Mouse (Mus musculus) neural tube, embryonic 10.5 days (tissue): ENCODE results near the gene Ndufs2.
"Not testable (repeated sequence)": the region's sequence is repeated elsewhere in the genome, so short reads cannot be mapped to it uniquely, and the experiment has no call there.

Experiments
- DNase-seq: peaks from one replicate; pipeline ENCODE4 v3.0.0-alpha.2; 2017; ENCODE audit warnings: low spot score; ENCODE audit errors: extremely low spot score

Gene Ndufs2

GRCm38 (mm10) chr1:171256095-171256818 lies 5.1 kb upstream of the Ndufs2 start:
- no peak for DNase-seq

- no peak for DNase-seq
Observed at GRCm38 (mm10) chr1:171252415-171252814, 1.2 kb upstream of the Ndufs2 start.

GRCm38 (mm10) chr1:171251594-171252324 lies 571 bp upstream of the Ndufs2 start:
- peak; percentile 65 for DNase-seq

- DNase-seq: peak; percentile 54
Observed at GRCm38 (mm10) chr1:171249913-171250600, 1.1 kb downstream of the Ndufs2 start, which contains the start of gene Adamts4. TSS of gene Adamts4 (plus strand) at chr1:171250421.

- DNase-seq: no peak
Observed at GRCm38 (mm10) chr1:171248386-171249226, 2.6 kb downstream of the Ndufs2 start.

GRCm38 (mm10) chr1:171247916-171248315 lies 3.3 kb downstream of the Ndufs2 start:
- DNase-seq: no peak

- DNase-seq: no peak
Observed at GRCm38 (mm10) chr1:171247453-171247841, 3.7 kb downstream of the Ndufs2 start.

GRCm38 (mm10) chr1:171246709-171247452 lies 4.3 kb downstream of the Ndufs2 start:
- peak; percentile 98 for DNase-seq

- no peak for DNase-seq
Observed at GRCm38 (mm10) chr1:171245353-171245752, 5.8 kb downstream of the Ndufs2 start.

- not testable (repeated sequence) for DNase-seq
Observed at GRCm38 (mm10) chr1:171241952-171242351, 9.2 kb downstream of the Ndufs2 start.

- DNase-seq: no peak
Observed at GRCm38 (mm10) chr1:171240911-171241310, 10.3 kb downstream of the Ndufs2 start.

- no peak for DNase-seq
Observed at GRCm38 (mm10) chr1:171239992-171240744, 11.0 kb downstream of the Ndufs2 start.

- DNase-seq: no peak
Observed at GRCm38 (mm10) chr1:171238463-171238862, 12.7 kb downstream of the Ndufs2 start.

- DNase-seq: no peak
Observed at GRCm38 (mm10) chr1:171237438-171237837, 13.8 kb downstream of the Ndufs2 start.

- DNase-seq: no peak
Observed at GRCm38 (mm10) chr1:171235791-171236190, 15.4 kb downstream of the Ndufs2 start.

- no peak for DNase-seq
Observed at GRCm38 (mm10) chr1:171234538-171234937, 16.6 kb downstream of the Ndufs2 start.

- no peak for DNase-seq
Observed at GRCm38 (mm10) chr1:171234126-171234525, 17.1 kb downstream of the Ndufs2 start, which contains the start of gene Fcer1g. TSS of gene Fcer1g (minus strand) at chr1:171234365.

- no peak for DNase-seq
Observed at GRCm38 (mm10) chr1:171232800-171233730, 18.1 kb downstream of the Ndufs2 start.

- DNase-seq: no peak
Observed at GRCm38 (mm10) chr1:171232348-171232747, 18.8 kb downstream of the Ndufs2 start.
